Mouse (Mus musculus) thymus, adult 2 months (tissue): ENCODE measurements around the gene Kcnq1.

ENCODE experiments used
- CTCF ChIP-seq: fragments of 200-500 bp; IDR thresholded peaks from 2 replicates; pipeline ENCODE4 v1.5.1; 2012; ENCODE audit warnings: mild to moderate bottlenecking, control low read depth, low read length, moderate library complexity, borderline replicate concordance; ENCODE audit not compliant: control insufficient read depth, poor library complexity, insufficient read depth; ENCODE audit errors: extremely low read depth
- POLR2A ChIP-seq: fragments of 200-500 bp; IDR thresholded peaks from 2 replicates; pipeline ENCODE4 v1.6.1; 2012; ENCODE audit warnings: mild to moderate bottlenecking, low read length, control low read depth, moderate library complexity; ENCODE audit not compliant: control insufficient read depth, poor library complexity, insufficient read depth; ENCODE audit errors: extremely low read depth

DNA sequence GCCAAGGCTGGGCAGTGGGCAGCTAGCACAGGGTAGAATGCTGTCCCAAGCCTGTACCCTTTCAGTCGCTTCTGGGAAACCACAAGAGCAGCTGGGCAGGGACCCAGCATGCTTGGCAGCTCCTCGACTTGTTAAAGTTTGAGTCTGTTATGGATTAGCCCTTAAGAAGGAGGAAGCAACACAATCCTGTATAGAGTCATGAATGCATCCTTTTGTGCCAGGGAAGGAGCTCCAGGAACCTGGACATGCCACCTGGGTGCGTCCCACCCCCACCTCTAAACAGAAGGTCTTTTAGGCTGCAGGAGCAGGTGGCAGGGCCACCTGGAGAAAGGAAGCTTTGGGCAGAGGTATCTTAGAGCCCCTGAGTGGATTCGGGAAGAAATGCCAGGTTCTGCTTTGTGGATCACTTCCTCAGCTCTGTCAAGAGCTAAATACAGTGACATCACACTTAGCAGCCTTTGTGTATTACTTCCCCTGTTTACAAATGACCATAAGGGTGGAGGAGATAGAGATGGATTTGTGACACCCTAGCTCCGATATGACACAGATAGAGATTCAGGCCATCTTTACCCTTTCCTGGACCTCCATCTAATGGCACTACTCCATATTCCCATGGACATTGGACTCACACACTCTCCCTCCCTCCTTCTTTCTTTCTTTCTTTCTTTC lies 46.8 kb upstream of the Kcnq1 start:
- TF ChIP-seq POLR2A = no peak
- TF ChIP-seq CTCF = no peak
